Comparison of ENCODE assay signal across 8 mouse cellular contexts in the genomic region with DNA sequence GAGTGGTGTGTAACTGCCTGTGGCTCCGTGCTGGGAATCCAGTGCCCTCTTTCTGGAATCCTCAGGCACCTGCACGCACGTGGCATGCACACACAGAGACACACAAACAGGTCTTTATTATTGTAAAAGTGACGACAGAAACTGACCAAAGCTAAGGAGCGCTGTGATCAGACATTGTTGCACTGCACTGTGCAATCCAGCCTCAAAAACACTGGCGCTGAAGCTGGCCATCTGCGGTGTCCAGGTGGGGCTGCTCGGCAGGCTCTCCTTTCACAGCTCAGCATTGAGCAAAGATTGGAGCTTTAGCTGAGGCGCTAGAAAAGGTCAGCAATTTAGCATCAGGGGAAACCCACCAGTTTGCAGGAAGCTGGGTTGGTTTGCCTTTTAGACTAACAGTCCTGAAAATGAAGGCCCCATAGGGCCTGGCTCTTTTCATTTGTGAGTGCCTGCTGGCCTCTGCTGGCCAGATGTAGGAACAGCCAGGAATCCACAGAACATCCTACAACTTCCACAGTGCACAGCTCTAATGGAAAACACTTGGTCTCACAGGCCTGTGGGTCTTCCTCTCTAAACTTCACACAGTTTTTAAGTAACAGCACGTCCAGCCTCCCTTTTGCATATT. TPM values are rescaled to one million over a fixed set of nuclear protein-coding genes. Genes with fewer than 3 reads are reported as not detected.
DNase-seq lines count a peak whose midpoint lies in the region; ATAC-seq and TF ChIP-seq lines count a peak whose summit lies in the region.

No protein-coding gene starts in this region.

- H3K27ac ChIP-seq in intestine, postnatal 0 days (ENCODE audit: low read depth, low read length), result no peak overlapping the region
- H3K27ac ChIP-seq in midbrain, embryonic 16.5 days (ENCODE audit: low read length), result no peak overlapping the region
- no peak overlapping the region for H3K27ac ChIP-seq in stomach, postnatal 0 days (replicated peaks)

- H3K9me3 ChIP-seq in intestine, postnatal 0 days (ENCODE audit: control insufficient read depth), result no peaks in the 10 kb centered on the region
- no peaks in the 10 kb centered on the region for H3K9me3 ChIP-seq in midbrain, embryonic 16.5 days (replicated peaks; ENCODE audit: control insufficient read depth, low read length, poor library complexity, severe bottlenecking)
- no peaks in the 10 kb centered on the region for H3K9me3 ChIP-seq in stomach, postnatal 0 days (ENCODE audit: control insufficient read depth, low read length)

- ATAC-seq in common myeloid progenitor, adult 5-6 weeks (replicated peaks; ENCODE audit: low read depth, poor library complexity, severe bottlenecking), result peak; percentile 92
- peak; percentile 66; the same call in 1 of the 2 replicates for ATAC-seq in intestine, postnatal 0 days
- peak; percentile 91 for ATAC-seq in midbrain, embryonic 16.5 days
- peak; percentile 76 for ATAC-seq in stomach, postnatal 0 days (ENCODE audit: low FRiP score, low TSS enrichment)

- intact Hi-C loops in gastrocnemius, postnatal 14 days (cut with DNase I; ENCODE audit: low total_unique reads), result loop anchor here (2.0 to 10.0 kb wide), 2 partner anchors 318 to 508 kb away; no protein-coding TSS in a partner anchor
- intact Hi-C loops in left cerebral cortex, postnatal 36 days (cut with DNase I), result loop anchor here (1.0 to 10.0 kb wide), 3 partner anchors 306 to 838 kb away; no protein-coding TSS in a partner anchor

- no peak overlapping the region for H3K9ac ChIP-seq in intestine, postnatal 0 days (ENCODE audit: low read depth, low read length)
- no peak overlapping the region for H3K9ac ChIP-seq in midbrain, embryonic 16.5 days (ENCODE audit: low read depth, low read length)
- H3K9ac ChIP-seq in stomach, postnatal 0 days (ENCODE audit: low read length), result no peak overlapping the region

- TF ChIP-seq CTCF in intestine, postnatal 0 days (IDR thresholded peaks at IDR 0.05; ENCODE audit: low read depth), result peak; percentile 94
- peak; percentile 97 for TF ChIP-seq CTCF in stomach, postnatal 0 days (IDR thresholded peaks at IDR 0.05; ENCODE audit: low read depth)

- H3K4me3 ChIP-seq in intestine, postnatal 0 days (ENCODE audit: low read depth, low read length), result no peak overlapping the region
- no peak overlapping the region for H3K4me3 ChIP-seq in midbrain, embryonic 16.5 days (ENCODE audit: low read depth, low read length)
- H3K4me3 ChIP-seq in stomach, postnatal 0 days (ENCODE audit: low read depth, low read length), result no peak overlapping the region

- H3K4me2 ChIP-seq in intestine, postnatal 0 days (replicated peaks; ENCODE audit: low read depth), result no peak overlapping the region
- no peak overlapping the region for H3K4me2 ChIP-seq in midbrain, embryonic 16.5 days (ENCODE audit: low read length)
- H3K4me2 ChIP-seq in stomach, postnatal 0 days (replicated peaks; ENCODE audit: low read depth), result no peak overlapping the region

- 65% methylated on average over 10 of the region's 10 CpGs for WGBS in intestine, postnatal 0 days
- WGBS in midbrain, embryonic 16.5 days, result 61% methylated on average over 10 of the region's 10 CpGs
- WGBS in stomach, postnatal 0 days, result 62% methylated on average over 10 of the region's 10 CpGs

- H3K27me3 ChIP-seq in intestine, postnatal 0 days (replicated peaks; ENCODE audit: control insufficient read depth, insufficient read depth, low read length), result no peaks in the 10 kb centered on the region
- H3K27me3 ChIP-seq in midbrain, embryonic 16.5 days (ENCODE audit: control insufficient read depth, insufficient read depth, low read depth, low read length), result no peaks in the 10 kb centered on the region
- H3K27me3 ChIP-seq in stomach, postnatal 0 days (ENCODE audit: control insufficient read depth, insufficient read depth, low read length), result no peaks in the 10 kb centered on the region

- 0 out of 2 replicates have a peak, but pooled peaks cover 3% of the 10 kb centered on the region for H3K36me3 ChIP-seq in intestine, postnatal 0 days (ENCODE audit: control insufficient read depth, insufficient read depth)
- no peaks in the 10 kb centered on the region for H3K36me3 ChIP-seq in midbrain, embryonic 16.5 days (ENCODE audit: control insufficient read depth, insufficient read depth, low read length)
- H3K36me3 ChIP-seq in stomach, postnatal 0 days (ENCODE audit: control insufficient read depth, insufficient read depth, low read length), result no peaks in the 10 kb centered on the region

- DNase-seq in A20 (ENCODE audit: low read depth, low spot score) (peak; percentile 49), R1 (ENCODE audit: low read depth, low spot score) (peak; percentile 72)
- peak; percentile 54 for DNase-seq in gastrocnemius, postnatal 14 days
- peak; percentile 64 to 66 for DNase-seq in left cerebral cortex, postnatal 36 days (ENCODE audit: low spot score in 2 of 2)
- DNase-seq in stomach, postnatal 0 days (ENCODE audit: low spot score), result peak; percentile 75

- H3K4me1 ChIP-seq in intestine, postnatal 0 days (replicated peaks; ENCODE audit: control insufficient read depth, insufficient read depth, low read length), result no peaks in the 10 kb centered on the region
- no peaks in the 10 kb centered on the region for H3K4me1 ChIP-seq in midbrain, embryonic 16.5 days (ENCODE audit: control insufficient read depth, insufficient read depth, low read length)
- no peaks in the 10 kb centered on the region for H3K4me1 ChIP-seq in stomach, postnatal 0 days (replicated peaks; ENCODE audit: control insufficient read depth, insufficient read depth)

- no peak for TF ChIP-seq EP300 in stomach, postnatal 0 days (optimal IDR thresholded peaks at IDR 0.05)

RNA-seq across cellular contexts. Expression of gene Mab21l3, which starts 36.3 kb away (rescaled TPM):
- total RNA-seq in common myeloid progenitor, adult 5-6 weeks (2017), result not detected in 2 replicates
- total RNA-seq in gastrocnemius, postnatal 14 days (2021), result not detected
- 0.16 and 0.17 TPM in 2 replicates for polyA plus RNA-seq in intestine, postnatal 0 days (2015; fragmentation: Nextera tagmentation; extraction: Ambion mirVana)
- total RNA-seq in left cerebral cortex, postnatal 36 days (2021), result under 1 TPM; 0.32 to 0.36 TPM
- polyA plus RNA-seq in midbrain, embryonic 16.5 days (2015; fragmentation: Nextera tagmentation; extraction: Ambion mirVana), result 0.07 and 0.09 TPM in 2 replicates
- 0.57 and 0.67 TPM in 2 replicates for polyA plus RNA-seq in stomach, postnatal 0 days (2015; fragmentation: Nextera tagmentation; extraction: Ambion mirVana)
